Mouse (Mus musculus): ENCODE results near the gene Fgfr1op2. TPM values are rescaled to one million over a fixed set of nuclear protein-coding genes. Genes with fewer than 3 reads are reported as not detected.

Gene Fgfr1op2
- polyA plus RNA-seq, 1 experiment from 2014 or later = 40.6 TPM

Other genes starting within 250 kb of the Fgfr1op2 start
- 9.3 and 11.6 TPM in 2 replicates for gene Itpr2, start 75.0 kb upstream of the Fgfr1op2 start, polyA plus RNA-seq (2015; fragmentation: Nextera tagmentation; extraction: Ambion mirVana)
- 43.9 and 47.3 TPM in 2 replicates for gene Ints13, start 632 bp downstream of the Fgfr1op2 start, polyA plus RNA-seq (2015; fragmentation: Nextera tagmentation; extraction: Ambion mirVana)
- gene Med21, start 65.3 kb downstream of the Fgfr1op2 start, polyA plus RNA-seq (2015; fragmentation: Nextera tagmentation; extraction: Ambion mirVana) = 113 and 118 TPM in 2 replicates
- 28.0 and 30.7 TPM in 2 replicates for gene Tm7sf3, start 65.6 kb downstream of the Fgfr1op2 start, polyA plus RNA-seq (2015; fragmentation: Nextera tagmentation; extraction: Ambion mirVana)
- 13.9 and 14.7 TPM in 2 replicates for gene Stk38l, start 147.8 kb downstream of the Fgfr1op2 start, polyA plus RNA-seq (2015; fragmentation: Nextera tagmentation; extraction: Ambion mirVana)
- gene Arntl2, start 218.9 kb downstream of the Fgfr1op2 start, polyA plus RNA-seq (2015; fragmentation: Nextera tagmentation; extraction: Ambion mirVana) = 4.4 and 4.6 TPM in 2 replicates

Measured in hindbrain, embryonic 15.5 days (tissue).